Mouse (Mus musculus) olfactory bulb, adult 2 months (tissue): Measurements from ENCODE around the gene Car10. TPM values are rescaled to one million over a fixed set of nuclear protein-coding genes. Genes with fewer than 3 reads are reported as not detected.

Source experiments
- H3K27ac ChIP-seq: fragments of 200-500 bp; 2 replicates; pipeline ENCODE4 v1.5.1; 2012; ENCODE audit warnings: low read depth, low read length; ENCODE audit not compliant: insufficient read depth
- H3K4me1 ChIP-seq: fragments of 200-500 bp; 2 replicates; pipeline ENCODE4 v1.6.1; 2012; ENCODE audit warnings: low read length; ENCODE audit not compliant: control insufficient read depth, insufficient read depth
- H3K4me3 ChIP-seq: fragments of 200-500 bp; 2 replicates; pipeline ENCODE4 v1.5.1; 2012; ENCODE audit warnings: mild to moderate bottlenecking, low read depth, low read length, moderate library complexity; ENCODE audit not compliant: insufficient read depth
- CTCF ChIP-seq: fragments of 200-500 bp; IDR thresholded peaks from 2 replicates; pipeline ENCODE4 v1.5.1; 2012; ENCODE audit warnings: low read depth, mild to moderate bottlenecking, low read length, moderate library complexity; ENCODE audit not compliant: insufficient read depth
- POLR2A ChIP-seq: fragments of 200-500 bp; IDR thresholded peaks from 2 replicates; pipeline ENCODE4 v1.6.1; 2012; ENCODE audit warnings: mild to moderate bottlenecking, low read depth, low read length, moderate library complexity; ENCODE audit not compliant: insufficient read depth
- WGBS: fragments of 180-500 bp; shearing (Covaris S2); methylation state at CpG from one replicate; pipeline ENCODE4 v1.1.7; 2018; 5-methylcytosine and 5-hydroxymethylcytosine counted together
- polyA plus RNA-seq: library from polyadenylated mRNA; stranded (reverse); fragments of >200 nt; gene quantifications from 2 replicates; pipeline ENCODE4 v1.2.4, GENCODE M21; 2012; ENCODE audit warnings: low replicate concordance; ENCODE audit not compliant: missing spikeins, insufficient read depth, insufficient read length

Gene Car10
- polyA plus RNA-seq, 1 experiment = not detected

DNA sequence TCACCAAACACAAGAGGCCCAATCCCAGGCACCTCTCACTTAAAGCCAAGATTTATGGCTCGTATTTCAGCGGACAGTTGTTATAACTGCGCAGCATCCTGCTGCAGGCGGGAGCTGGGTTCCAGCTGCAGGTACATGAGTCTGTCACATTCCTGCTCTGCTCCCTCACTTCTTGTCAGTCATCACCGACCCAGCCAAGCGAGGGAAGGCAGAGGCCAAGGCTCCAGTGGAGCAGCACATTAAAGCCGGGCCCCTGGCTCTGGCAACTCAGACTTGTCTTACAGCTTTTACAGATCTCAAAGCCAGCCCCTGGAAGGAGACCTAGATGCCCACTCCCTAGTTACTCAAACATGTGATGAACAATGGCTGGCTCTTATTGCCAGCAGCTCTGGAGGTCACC, 352.7 kb downstream of the Car10 start:
- H3K4me1 ChIP-seq = no peaks in the 10 kb centered on the region
- H3K4me3 ChIP-seq = no peak overlapping the region
- 92% methylated on average over 7 of the region's 7 CpGs for WGBS
- no peak overlapping the region for H3K27ac ChIP-seq
- no peak for TF ChIP-seq POLR2A
- no peak for TF ChIP-seq CTCF

DNA sequence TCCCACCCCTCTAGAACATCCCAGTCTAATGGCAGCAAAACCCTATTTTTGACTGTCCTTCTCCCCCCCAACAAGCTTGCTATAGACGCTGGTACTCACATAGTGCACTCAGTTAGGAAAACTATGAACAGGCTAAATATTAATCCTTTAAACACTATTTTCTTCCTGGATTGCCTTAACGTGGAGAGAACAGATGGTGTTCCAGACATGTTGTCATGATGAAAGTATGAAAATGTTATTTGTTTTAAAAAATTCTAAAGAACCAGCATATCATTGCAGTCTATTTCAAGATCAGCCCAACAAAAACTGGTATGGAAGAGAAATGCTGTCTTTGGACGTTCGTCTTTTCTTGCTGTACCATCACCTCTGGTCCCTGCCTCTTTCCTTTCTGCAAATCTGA, 368.4 kb downstream of the Car10 start:
- Histone ChIP-seq H3K4me3 (no peak overlapping the region), H3K27ac (no peak overlapping the region), H3K4me1 (no peaks in the 10 kb centered on the region)
- TF ChIP-seq CTCF (no peak), POLR2A (no peak)
- 86% methylated on average over 4 of the region's 4 CpGs for WGBS

DNA sequence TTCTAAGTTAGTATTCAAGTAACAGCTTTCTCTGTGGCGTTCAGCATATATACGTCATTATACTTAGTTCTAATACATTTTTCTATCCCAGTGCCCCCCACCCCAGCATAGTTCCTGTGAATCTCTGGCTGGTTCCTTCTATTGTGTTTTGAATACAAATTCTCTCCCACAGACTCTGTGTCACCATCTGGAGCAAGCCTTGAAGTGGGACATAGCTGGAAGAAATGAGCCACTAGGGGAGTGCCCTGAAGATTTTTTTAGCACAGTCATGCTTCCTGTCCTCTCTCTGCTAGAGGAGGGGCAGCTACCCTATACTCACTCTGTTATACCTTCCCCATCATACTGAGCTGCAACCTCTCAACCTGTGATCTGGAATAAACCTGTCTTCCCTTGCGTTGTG, 369.9 kb downstream of the Car10 start:
- H3K4me3 ChIP-seq = no peak overlapping the region
- H3K4me1 ChIP-seq = peaks cover 3% of the 10 kb centered on the region; the same call in 1 of the 2 replicates
- H3K27ac ChIP-seq = no peak overlapping the region
- no peak for TF ChIP-seq CTCF
- no peak for TF ChIP-seq POLR2A
- 89% methylated on average over 3 of the region's 3 CpGs for WGBS

GRCm38 (mm10) chr11:93470771-93471170, 372.9 kb downstream of the Car10 start:
- TF ChIP-seq POLR2A (no peak), CTCF (no peak)
- no peak overlapping the region for H3K27ac ChIP-seq
- no peak overlapping the region for H3K4me3 ChIP-seq
- 52% methylated on average over 7 of the region's 7 CpGs for WGBS
- H3K4me1 ChIP-seq = peaks cover 3% of the 10 kb centered on the region; the same call in 1 of the 2 replicates

- WGBS = 26% methylated on average over 10 of the region's 10 CpGs
- Histone ChIP-seq H3K4me1 (peaks cover 3% of the 10 kb centered on the region; the same call in 1 of the 2 replicates), H3K27ac (no peak overlapping the region), H3K4me3 (peak overlapping the region; percentile 23; the same call in 1 of the 2 replicates)
- TF ChIP-seq POLR2A (no peak), CTCF (0 out of 2 replicates have a peak, but pooled peaks have one; percentile 31)
Measured at GRCm38 (mm10) chr11:93471573-93472179, 373.8 kb downstream of the Car10 start.

DNA sequence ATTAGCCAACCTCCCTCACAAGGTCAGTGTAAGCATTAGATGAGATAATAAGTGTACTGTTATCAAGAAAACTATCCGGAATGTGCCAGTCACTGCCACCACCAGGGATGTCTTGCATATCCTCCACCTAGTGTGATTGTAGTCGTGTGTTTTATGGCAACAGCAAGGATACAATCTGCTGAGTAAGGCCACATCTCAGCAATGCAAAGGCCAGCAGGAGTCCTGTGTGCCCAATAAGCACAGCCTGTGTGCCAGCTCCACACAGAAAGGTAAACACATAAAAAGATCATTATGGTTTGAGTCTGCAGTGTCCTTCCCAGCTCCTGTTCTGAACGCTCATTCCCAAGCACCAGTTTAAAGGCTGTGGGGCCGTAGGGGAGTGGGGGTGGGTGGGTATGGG, 386.8 kb downstream of the Car10 start:
- TF ChIP-seq POLR2A (no peak), CTCF (no peak)
- Histone ChIP-seq H3K27ac (no peak overlapping the region), H3K4me3 (no peak overlapping the region), H3K4me1 (peaks cover 2% of the 10 kb centered on the region; the same call in 1 of the 2 replicates)
- 89% methylated on average over 4 of the region's 4 CpGs for WGBS

- 81% methylated on average over 1 of the region's 1 CpGs for WGBS
- peaks cover 2% of the 10 kb centered on the region; the same call in 1 of the 2 replicates for H3K4me1 ChIP-seq
- TF ChIP-seq CTCF = no peak
- no peak for TF ChIP-seq POLR2A
- no peak overlapping the region for H3K4me3 ChIP-seq
- no peak overlapping the region for H3K27ac ChIP-seq
Measured at GRCm38 (mm10) chr11:93487021-93487420, 389.2 kb downstream of the Car10 start.

DNA sequence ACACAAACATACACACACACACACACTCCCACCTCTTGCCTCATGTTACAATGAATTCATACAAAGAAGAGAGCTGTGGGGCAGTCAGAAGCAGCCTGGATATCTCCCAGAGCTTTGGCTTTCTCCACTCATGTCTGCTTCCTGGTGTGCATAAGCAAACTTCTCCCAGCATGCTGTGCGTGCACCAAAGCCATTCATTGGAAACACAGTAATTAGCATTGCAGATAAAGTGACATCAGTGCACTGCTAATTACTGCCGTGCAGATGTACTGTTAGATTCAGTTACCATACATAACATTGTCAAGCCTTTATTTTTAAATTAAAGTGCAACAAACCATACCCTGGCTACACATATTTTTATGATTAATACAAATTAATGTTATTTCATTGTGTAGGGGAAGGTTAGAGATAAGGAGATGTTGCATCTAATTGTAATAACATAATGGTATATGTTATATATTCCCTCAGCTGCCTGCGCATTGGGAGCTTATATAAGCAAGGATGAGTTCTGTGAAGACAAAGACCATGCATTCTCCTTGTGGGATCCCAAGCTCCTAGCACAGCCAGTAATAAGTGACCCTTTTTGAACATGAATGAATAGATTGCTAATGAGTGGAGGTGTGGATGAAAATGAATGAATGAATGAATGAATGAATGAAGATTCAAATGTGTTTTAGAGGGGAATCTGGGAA, 390.2 kb downstream of the Car10 start:
- 22% methylated on average over 3 of the region's 3 CpGs for WGBS
- Histone ChIP-seq H3K27ac (0 out of 2 replicates have a peak overlapping the region, but pooled peaks have one; percentile 75), H3K4me3 (no peak overlapping the region), H3K4me1 (peaks cover 2% of the 10 kb centered on the region; the same call in 1 of the 2 replicates)
- TF ChIP-seq CTCF = no peak
- no peak for TF ChIP-seq POLR2A

GRCm38 (mm10) chr11:93490211-93490820, 392.5 kb downstream of the Car10 start:
- Histone ChIP-seq H3K27ac (no peak overlapping the region), H3K4me1 (peaks cover 2% of the 10 kb centered on the region), H3K4me3 (no peak overlapping the region)
- no peak for TF ChIP-seq CTCF
- TF ChIP-seq POLR2A = no peak
- WGBS = 83% methylated on average over 11 of the region's 11 CpGs
